Mouse (Mus musculus) olfactory bulb, adult 2 months (tissue): Measurements from ENCODE around the gene Cacna1d.

Source experiments
- CTCF ChIP-seq: fragments of 200-500 bp; IDR thresholded peaks from 2 replicates; pipeline ENCODE4 v1.5.1; 2012; ENCODE audit warnings: low read depth, mild to moderate bottlenecking, low read length, moderate library complexity; ENCODE audit not compliant: insufficient read depth
- POLR2A ChIP-seq: fragments of 200-500 bp; IDR thresholded peaks from 2 replicates; pipeline ENCODE4 v1.6.1; 2012; ENCODE audit warnings: mild to moderate bottlenecking, low read depth, low read length, moderate library complexity; ENCODE audit not compliant: insufficient read depth

DNA sequence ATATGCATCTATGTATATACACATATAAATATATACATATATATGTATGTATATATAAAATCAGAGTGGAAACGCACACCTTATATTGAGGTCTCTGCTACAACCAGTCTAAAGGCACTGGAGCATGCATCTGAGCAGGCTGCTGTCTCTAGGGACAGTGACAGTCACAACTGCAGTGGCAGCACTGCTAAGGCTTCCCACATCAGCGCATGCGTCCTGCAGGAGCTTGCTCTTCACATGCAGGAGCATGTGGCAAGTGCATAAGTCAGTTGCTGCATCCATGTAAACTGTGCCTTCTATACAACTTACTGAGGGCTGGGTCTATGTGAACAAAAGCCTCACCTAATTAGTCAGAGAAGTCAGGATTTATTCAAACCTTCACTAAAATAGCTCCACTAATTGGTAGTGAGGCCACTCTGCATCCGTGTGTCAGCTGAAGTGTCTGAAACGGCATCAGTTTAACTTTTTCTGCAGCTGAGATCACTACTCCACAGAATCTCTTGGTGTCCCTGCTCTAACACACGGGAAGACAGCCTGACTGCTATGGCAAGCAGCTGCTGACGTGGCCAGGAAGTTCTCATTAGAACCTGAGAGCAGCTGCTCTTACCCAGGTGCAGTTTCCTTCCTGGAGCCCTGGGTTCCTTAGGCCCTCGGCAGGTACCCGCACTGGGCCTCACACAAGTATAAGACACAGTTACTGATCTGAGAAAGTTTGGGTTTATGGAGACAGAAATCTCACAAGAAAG is 199.7 kb downstream of the Cacna1d start:
- TF ChIP-seq CTCF (no peak), POLR2A (no peak)
